Mouse (Mus musculus) cortical plate, adult 2 months (tissue): Measurements from ENCODE around the gene Crygb.

Source experiments
- CTCF ChIP-seq: fragments of 200-500 bp; IDR thresholded peaks from 2 replicates; pipeline ENCODE4 v1.5.1; 2011; ENCODE audit warnings: mild to moderate bottlenecking, control low read depth, low read length; ENCODE audit not compliant: insufficient read depth; ENCODE audit errors: extremely low read depth
- POLR2A ChIP-seq: fragments of 200-500 bp; IDR thresholded peaks from 2 replicates; pipeline ENCODE4 v1.6.1; 2011; ENCODE audit warnings: mild to moderate bottlenecking, low read length, control low read depth; ENCODE audit not compliant: insufficient read depth; ENCODE audit errors: extremely low read depth

DNA sequence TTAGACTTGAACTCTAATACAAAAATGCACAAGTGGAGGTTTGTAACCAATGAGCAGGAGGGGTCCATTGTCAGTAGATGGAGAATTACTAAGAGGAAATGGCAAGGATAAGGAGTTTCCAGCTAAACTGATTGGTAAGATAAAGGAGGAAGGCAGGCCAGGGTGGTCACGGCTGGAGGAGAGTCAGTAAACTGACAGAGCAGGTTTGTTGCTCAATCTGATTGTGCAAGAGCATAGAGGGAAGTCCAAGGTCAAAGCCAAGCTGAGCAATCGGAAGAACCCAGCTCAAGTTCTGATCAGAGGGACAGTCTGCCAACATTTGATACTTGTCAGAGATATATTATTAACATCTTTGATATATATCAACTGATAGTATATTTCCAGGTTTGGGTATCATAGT, 8.3 kb upstream of the Crygb start:
- TF ChIP-seq CTCF = no peak
- TF ChIP-seq POLR2A = no peak
